14 mouse cellular contexts compared by ENCODE assay signal in genomic region chr11:55268580-55268979, GRCm38 (mm10).
"Had no signal": no experiment of that assay in that cellular context is flagged by ENCODE, and none has a peak within 500 bp of the region (broad histone marks: within the 10 kb centered on the region; RNA-seq: fewer than 3 reads in every experiment).

No protein-coding gene starts in this region.

- DNase-seq: forebrain, postnatal 0 days; gastrocnemius, postnatal 14 days; gastrocnemius, postnatal 36 days; heart, adult 11 months; heart, adult 2 months; heart, postnatal 14 days; heart, postnatal 36 days; kidney, adult 11 months; kidney, adult 2 months; kidney, adult 9 months; kidney, postnatal 14 days; kidney, postnatal 36 days; layer of hippocampus, postnatal 36 days; left cerebral cortex, postnatal 4 days had no signal
